Mouse (Mus musculus) heart, postnatal 0 days (tissue): ENCODE measurements around the gene Gas6. TPM values are rescaled to one million over a fixed set of nuclear protein-coding genes. Genes with fewer than 3 reads are reported as not detected.

Experiments
- ATAC-seq: fragments of 200-750 bp; cut with Nextera tagmentation; 2 replicates; pipeline ENCODE4 v1.8.0; 2017; ENCODE audit warnings: low read depth, moderate number of reproducible peaks, moderate library complexity; ENCODE audit not compliant: insufficient read depth
- DNase-seq: peaks from one replicate; pipeline ENCODE4 v3.0.0-alpha.2; 2016; ENCODE audit warnings: low spot score
- H3K27ac ChIP-seq: fragments of 300-500 bp; sonication (generic); 2 replicates; pipeline ENCODE4 v1.5.1; 2014; ENCODE audit warnings: low read depth, mild to moderate bottlenecking
- H3K27me3 ChIP-seq: fragments of 300-500 bp; sonication (generic); 2 replicates; pipeline ENCODE4 v1.6.1; 2014; ENCODE audit warnings: low read length, mixed read lengths; ENCODE audit not compliant: control insufficient read depth, insufficient read depth
- H3K36me3 ChIP-seq: fragments of 300-500 bp; sonication (generic); replicated peaks from 2 replicates; pipeline ENCODE4 v1.6.1; 2014; ENCODE audit warnings: low read length, mixed read lengths; ENCODE audit not compliant: control insufficient read depth, insufficient read depth
- H3K4me1 ChIP-seq: fragments of 300-500 bp; sonication (generic); 2 replicates; pipeline ENCODE4 v1.6.1; 2014; ENCODE audit warnings: antibody characterized with exemption; ENCODE audit not compliant: control insufficient read depth, insufficient read depth
- H3K4me2 ChIP-seq: fragments of 300-500 bp; sonication (generic); 2 replicates; pipeline ENCODE4 v1.6.1; 2014; ENCODE audit warnings: low read depth, mild to moderate bottlenecking, low read length, moderate library complexity
- H3K4me3 ChIP-seq: fragments of 300-500 bp; sonication (generic); 2 replicates; pipeline ENCODE4 v1.5.1; 2014; ENCODE audit warnings: low read depth, low read length
- H3K9ac ChIP-seq: fragments of 300-500 bp; sonication (generic); replicated peaks from 2 replicates; pipeline ENCODE4 v1.6.1; 2014; ENCODE audit warnings: low read depth, low read length, mixed read lengths
- H3K9me3 ChIP-seq: fragments of 300-500 bp; sonication (generic); replicated peaks from 2 replicates; pipeline ENCODE4 v1.6.1; 2016; ENCODE audit warnings: low read length; ENCODE audit not compliant: control insufficient read depth
- CTCF ChIP-seq: IDR thresholded peaks from 2 replicates; pipeline ENCODE4 v1.5.1; 2016; ENCODE audit warnings: antibody characterized with exemption, control low read depth, low read depth
- EP300 ChIP-seq: IDR thresholded peaks from 2 replicates; pipeline ENCODE4 v1.6.1; 2016; ENCODE audit warnings: antibody characterized with exemption, low read depth
- WGBS: fragments of 180-500 bp; shearing (Covaris S2); extraction: QIAGEN DNeasy Blood & Tissue Kit; methylation state at CpG from one replicate; pipeline ENCODE4 v1.1.7; 2014; 5-methylcytosine and 5-hydroxymethylcytosine counted together
- polyA plus RNA-seq: library from polyadenylated mRNA; unstranded; fragments of >200 nt; fragmentation: Nextera tagmentation; extraction: Ambion mirVana; gene quantifications from 2 replicates; pipeline ENCODE4 v1.2.1, GENCODE M21; 2015
- total RNA-seq: library from RNA; depleted of rRNA; stranded (reverse); fragments of >200 nt; gene quantifications from 2 replicates; pipeline ENCODE4 v1.2.3, GENCODE M21; 2014; ENCODE audit warnings: low replicate concordance

Gas6 gene
- total and polyA plus RNA-seq, 2 experiments from 2014 or later, result 179 to 275 TPM

- TF ChIP-seq CTCF (no peak), EP300 (no peak)
- ATAC-seq (no peak), DNase-seq (no peak)
- Histone ChIP-seq H3K4me2 (no peak overlapping the region), H3K27ac (no peak overlapping the region), H3K9me3 (no peaks in the 10 kb centered on the region), H3K9ac (no peak overlapping the region), H3K36me3 (no peaks in the 10 kb centered on the region), H3K4me3 (no peak overlapping the region), H3K27me3 (no peaks in the 10 kb centered on the region), H3K4me1 (peaks cover 26% of the 10 kb centered on the region)
- WGBS, result 74% methylated on average over 5 of the region's 5 CpGs
Measured at GRCm38 (mm10) chr8:13513556-13514370, 19.5 kb upstream of the Gas6 start.

- no peak for ATAC-seq
Measured at GRCm38 (mm10) chr8:13512677-13513076, 18.4 kb upstream of the Gas6 start.

DNA sequence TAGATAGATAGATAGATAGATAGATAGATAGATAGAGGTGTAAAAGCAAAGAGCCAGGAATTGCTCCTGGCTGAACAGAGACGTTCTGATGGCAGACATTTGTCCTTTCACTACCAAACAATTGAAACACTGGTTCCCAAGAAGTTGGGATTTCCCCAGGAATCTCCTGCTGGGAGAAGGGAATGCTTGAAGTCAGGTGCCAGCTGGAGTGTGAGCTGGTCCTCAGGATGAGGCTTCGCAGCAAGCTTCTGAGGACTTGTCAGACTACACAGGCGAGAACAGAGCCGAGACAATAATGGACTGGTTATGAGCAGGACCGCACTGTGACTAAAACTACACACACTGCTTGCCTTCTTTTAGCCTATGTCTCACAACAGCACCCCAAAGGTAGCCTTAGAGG lies 17.7 kb upstream of the Gas6 start:
- H3K27ac ChIP-seq, result no peak overlapping the region
- 83% methylated on average over 5 of the region's 5 CpGs for WGBS
- TF ChIP-seq CTCF, result no peak

More at GRCm38 (mm10) chr8:13512677-13513076, 18.4 kb upstream of the Gas6 start:
- Histone ChIP-seq H3K27me3 (no peaks in the 10 kb centered on the region), H3K9ac (no peak overlapping the region), H3K36me3 (no peaks in the 10 kb centered on the region), H3K4me2 (no peak overlapping the region), H3K27ac (no peak overlapping the region), H3K9me3 (no peaks in the 10 kb centered on the region), H3K4me3 (no peak overlapping the region), H3K4me1 (peaks cover 24% of the 10 kb centered on the region)
- TF ChIP-seq CTCF, result no peak
- no peak for TF ChIP-seq EP300
- DNase-seq, result no peak
- 58% methylated on average over 6 of the region's 6 CpGs for WGBS

DNA sequence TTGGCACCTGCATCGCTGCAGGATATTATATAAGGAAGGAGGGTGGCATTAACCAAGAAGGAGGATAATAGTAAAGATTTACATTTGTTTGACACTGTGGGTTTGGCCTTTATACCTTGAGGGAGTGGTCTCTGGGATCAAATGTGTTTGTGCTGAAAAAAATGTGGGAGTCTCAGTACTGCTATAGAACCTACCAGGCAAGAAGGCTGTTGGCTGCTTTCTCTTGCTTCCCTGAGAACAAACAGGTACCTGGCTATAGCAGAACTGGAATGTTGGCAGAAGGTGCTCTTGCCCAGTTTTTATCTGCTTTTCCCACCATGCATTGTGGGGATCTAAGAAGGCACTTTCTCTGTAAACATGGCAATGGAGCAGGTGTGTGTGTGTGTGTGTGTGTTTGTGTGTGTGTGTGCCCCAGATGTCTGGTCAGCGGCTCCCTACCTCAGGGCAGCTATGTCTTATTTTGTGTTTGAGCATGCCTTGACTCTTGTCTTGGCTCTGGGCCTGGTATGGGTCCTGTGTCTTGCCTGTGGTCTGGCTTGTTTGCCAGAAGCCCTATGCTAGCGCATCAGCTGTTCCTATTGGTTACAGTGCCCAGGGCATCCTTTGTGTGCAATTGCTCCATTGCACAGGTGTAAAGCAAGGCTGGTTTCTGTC lies 13.1 kb upstream of the Gas6 start:
- no peak for TF ChIP-seq EP300
- TF ChIP-seq CTCF, result no peak
- Histone ChIP-seq H3K9ac (no peak overlapping the region), H3K36me3 (no peaks in the 10 kb centered on the region), H3K27me3 (no peaks in the 10 kb centered on the region), H3K27ac (no peak overlapping the region), H3K9me3 (no peaks in the 10 kb centered on the region), H3K4me3 (no peak overlapping the region), H3K4me1 (peaks cover 16% of the 10 kb centered on the region), H3K4me2 (no peak overlapping the region)
- 87% methylated on average over 3 of the region's 3 CpGs for WGBS
- ATAC-seq (no peak), DNase-seq (no peak)

More for the DNA sequence above, 17.7 kb upstream of the Gas6 start:
- Histone ChIP-seq H3K4me3 (no peak overlapping the region), H3K9ac (no peak overlapping the region), H3K27me3 (no peaks in the 10 kb centered on the region), H3K36me3 (no peaks in the 10 kb centered on the region), H3K4me1 (peaks cover 23% of the 10 kb centered on the region; the same call in 1 of the 2 replicates), H3K9me3 (no peaks in the 10 kb centered on the region), H3K4me2 (no peak overlapping the region)
- ATAC-seq (no peak), DNase-seq (no peak)

DNA sequence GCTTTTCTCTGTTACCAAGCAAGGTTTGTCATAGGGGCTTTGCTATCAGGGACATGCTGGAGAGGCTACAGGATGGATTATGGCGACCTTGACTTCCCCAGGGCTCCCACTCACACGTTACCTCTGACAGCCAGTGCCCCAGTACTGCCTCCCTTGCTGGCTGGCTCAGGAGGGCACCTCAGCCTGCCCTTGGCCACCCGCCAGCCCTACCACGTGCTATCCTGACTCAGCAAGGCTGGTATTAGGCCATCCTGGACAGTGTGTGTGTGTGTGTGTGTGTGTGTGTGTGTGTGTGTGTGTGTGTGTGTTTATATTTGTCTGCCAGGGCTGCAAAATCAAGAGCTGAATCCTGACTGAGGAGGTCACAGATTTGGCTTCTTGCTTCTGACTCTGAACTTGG lies 12.6 kb upstream of the Gas6 start:
- 19% methylated on average over 4 of the region's 4 CpGs for WGBS
- Histone ChIP-seq H3K27ac (0 out of 2 replicates have a peak overlapping the region, but pooled peaks have one; percentile 22), H3K9me3 (no peaks in the 10 kb centered on the region), H3K4me3 (no peak overlapping the region), H3K4me2 (no peak overlapping the region), H3K36me3 (no peaks in the 10 kb centered on the region), H3K27me3 (no peaks in the 10 kb centered on the region), H3K4me1 (peaks cover 13% of the 10 kb centered on the region), H3K9ac (no peak overlapping the region)
- ATAC-seq (peak; percentile 97), DNase-seq (peak; percentile 71)
- TF ChIP-seq EP300, result 0 out of 2 replicates have a peak, but pooled peaks have one; percentile 78
- no peak for TF ChIP-seq CTCF
